Comparison of ENCODE assay signal across 19 mouse cellular contexts in the genomic region with DNA sequence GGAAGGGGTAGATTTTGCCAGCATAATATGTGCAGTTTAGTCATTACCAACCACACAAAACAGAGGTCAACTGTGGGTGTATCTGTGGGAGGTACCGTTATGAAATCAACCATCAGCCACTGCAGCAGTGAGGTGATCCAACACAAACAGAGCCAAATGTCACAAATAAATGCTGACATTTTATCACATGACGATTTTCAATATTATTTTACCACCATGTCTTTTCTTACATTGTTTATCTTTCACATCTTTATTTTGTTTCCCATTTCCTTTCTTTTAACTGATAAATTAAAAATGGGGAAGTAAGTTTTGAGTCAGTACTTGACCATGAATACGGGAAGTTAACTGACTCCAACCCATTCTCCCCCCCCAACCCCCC.
DNase-seq lines count a peak whose midpoint lies in the region; ATAC-seq and TF ChIP-seq lines count a peak whose summit lies in the region.
"Had no signal": no experiment of that assay in that cellular context is flagged by ENCODE, and none has a peak within 500 bp of the region (broad histone marks: within the 10 kb centered on the region; RNA-seq: fewer than 3 reads in every experiment).

No protein-coding gene starts in this region.

- H3K36me3 ChIP-seq in liver, adult 2 months (ENCODE audit: control insufficient read depth, insufficient read depth, low read length) = no peaks in the 10 kb centered on the region
- H3K36me3 ChIP-seq in liver, embryonic 12.5 days = no peaks in the 10 kb centered on the region
- H3K36me3 ChIP-seq in C2C12 (ENCODE audit: control insufficient read depth, insufficient read depth) = no peaks in the 10 kb centered on the region
- H3K36me3 ChIP-seq: forebrain, embryonic 10.5 days; heart, embryonic 12.5 days; hindbrain, embryonic 12.5 days; limb, embryonic 15.5 days had no signal

- no peak for TF ChIP-seq POLR2A in liver, adult 2 months (IDR thresholded peaks at IDR 0.05; ENCODE audit: extremely low read depth, insufficient read depth, low read length)
- no peak for TF ChIP-seq POLR2A in bone marrow macrophage, adult 2 months (IDR thresholded peaks at IDR 0.05; ENCODE audit: borderline replicate concordance, low read depth, low read length)

- H3K4me2 ChIP-seq in liver, embryonic 12.5 days = no peak overlapping the region
- H3K4me2 ChIP-seq: heart, embryonic 12.5 days; hindbrain, embryonic 12.5 days; limb, embryonic 15.5 days had no signal

- no peaks in the 10 kb centered on the region for H3K79me3 ChIP-seq in C2C12 (ENCODE audit: low read depth)

- H3K9ac ChIP-seq in liver, adult 2 months (ENCODE audit: low read depth, low read length) = no peak overlapping the region
- H3K9ac ChIP-seq in liver, embryonic 12.5 days = no peak overlapping the region
- H3K9ac ChIP-seq: heart, embryonic 12.5 days; hindbrain, embryonic 12.5 days; limb, embryonic 15.5 days had no signal

- H3K4me1 ChIP-seq in liver, adult 2 months (ENCODE audit: control insufficient read depth, insufficient read depth, low read length) = no peaks in the 10 kb centered on the region; the same call in 1 of the 2 replicates
- no peaks in the 10 kb centered on the region for H3K4me1 ChIP-seq in liver, embryonic 12.5 days
- peaks cover 3% of the 10 kb centered on the region for H3K4me1 ChIP-seq in bone marrow macrophage, adult 2 months (ENCODE audit: control insufficient read depth, insufficient read depth, low read length)
- H3K4me1 ChIP-seq: forebrain, embryonic 10.5 days; heart, embryonic 12.5 days; hindbrain, embryonic 12.5 days; limb, embryonic 15.5 days had no signal

- no peak for ATAC-seq in liver, embryonic 12.5 days
- ATAC-seq in megakaryocyte-erythroid progenitor cell, adult 5-6 weeks (replicated peaks; ENCODE audit: low FRiP score, low TSS enrichment, poor library complexity, severe bottlenecking) = 0 out of 2 replicates have a peak, but pooled peaks have one; percentile 50
- ATAC-seq: CD4-positive, CD25-positive, alpha-beta regulatory T cell, adult 4 months had no signal

- H3K4me3 ChIP-seq in liver, adult 2 months (ENCODE audit: insufficient read depth, low read depth, low read length) = no peak overlapping the region
- H3K4me3 ChIP-seq in liver, embryonic 12.5 days = no peak overlapping the region
- H3K4me3 ChIP-seq in C2C12 (ENCODE audit: insufficient read depth, poor library complexity, severe bottlenecking) = no peak overlapping the region
- H3K4me3 ChIP-seq in bone marrow macrophage, adult 2 months (ENCODE audit: insufficient read depth, low read length) = peak overlapping the region; percentile 0; the same call in 1 of the 2 replicates
- H3K4me3 ChIP-seq: forebrain, embryonic 10.5 days; heart, embryonic 12.5 days; hindbrain, embryonic 12.5 days; limb, embryonic 15.5 days had no signal

- no peaks in the 10 kb centered on the region; the same call in 1 of the 2 replicates for H3K79me2 ChIP-seq in liver, adult 2 months (ENCODE audit: control insufficient read depth, insufficient read depth, low read length)
- H3K79me2 ChIP-seq in C2C12 (ENCODE audit: control insufficient read depth, insufficient read depth) = no peaks in the 10 kb centered on the region

- 13% methylated on average over 3 of the region's 3 CpGs for whole genome bisulfite sequencing in liver, adult 2 months
- 27% methylated on average over 3 of the region's 3 CpGs for WGBS in liver, embryonic 12.5 days (ENCODE audit: insufficient replicate concordance)

- TF ChIP-seq CTCF in liver, adult 2 months (IDR thresholded peaks at IDR 0.05; ENCODE audit: low read depth, low read length) = no peak
- TF ChIP-seq CTCF in C2C12 (IDR thresholded peaks at IDR 0.05; ENCODE audit: control insufficient read depth, insufficient read depth, insufficient read length) = no peak
- TF ChIP-seq CTCF in bone marrow macrophage, adult 2 months (IDR thresholded peaks at IDR 0.05; ENCODE audit: low read depth, low read length) = no peak

- H3ac ChIP-seq in C2C12 (ENCODE audit: control insufficient read depth, insufficient read length, low read depth) = no peak overlapping the region

- H3K27ac ChIP-seq in liver, adult 2 months (replicated peaks; ENCODE audit: insufficient read depth, low read depth, low read length) = no peak overlapping the region
- H3K27ac ChIP-seq in liver, embryonic 12.5 days = no peak overlapping the region
- peak overlapping the region; percentile 89 for H3K27ac ChIP-seq in bone marrow macrophage, adult 2 months (ENCODE audit: insufficient read depth, low read depth, low read length)
- H3K27ac ChIP-seq: forebrain, embryonic 10.5 days; hindbrain, embryonic 12.5 days; limb, embryonic 15.5 days had no signal

- DNase-seq in liver, adult 2 months (ENCODE audit: extremely low read depth, low read depth, low spot score) = peak; percentile 84
- DNase-seq in thymus, postnatal 14 days = no peak
- no peak for DNase-seq in thymus, adult 18-20 months
- DNase-seq in layer of hippocampus, adult 9-11 months = no peak
- DNase-seq: adrenal gland, postnatal 14 days; cerebellum, adult 9-10 months; kidney, postnatal 4 days; lung, postnatal 4 days; midbrain, embryonic 14.5 days; thymus, adult 2 months had no signal

- no peaks in the 10 kb centered on the region for H3K9me3 ChIP-seq in liver, embryonic 12.5 days (replicated peaks)
- H3K9me3 ChIP-seq: forebrain, embryonic 10.5 days; heart, embryonic 12.5 days; hindbrain, embryonic 12.5 days; limb, embryonic 15.5 days had no signal

- no peaks in the 10 kb centered on the region for H3K27me3 ChIP-seq in liver, adult 2 months (ENCODE audit: control insufficient read depth, insufficient read depth, low read length)
- H3K27me3 ChIP-seq in liver, embryonic 12.5 days (replicated peaks) = no peaks in the 10 kb centered on the region
- no peaks in the 10 kb centered on the region for H3K27me3 ChIP-seq in C2C12 (ENCODE audit: control insufficient read depth, insufficient read depth, insufficient read length)
- H3K27me3 ChIP-seq: heart, embryonic 12.5 days; hindbrain, embryonic 12.5 days; limb, embryonic 15.5 days had no signal

TF ChIP-seq in C2C12, 6 proteins besides CTCF, POLR2A, EP300 and RAD21:
- TF ChIP-seq CEBPB (IDR thresholded peaks at IDR 0.05; ENCODE audit: low read depth) (peak; percentile 10), MYOG (IDR thresholded peaks at IDR 0.05; ENCODE audit: control insufficient read depth, extremely low read depth, insufficient read length) (no peak), MAX (IDR thresholded peaks at IDR 0.05) (no peak), USF1 (IDR thresholded peaks at IDR 0.05; ENCODE audit: low read depth) (no peak), FOSL1 (IDR thresholded peaks at IDR 0.05; ENCODE audit: insufficient read depth, low read length, poor library complexity, severe bottlenecking) (no peak), MYOD1 (IDR thresholded peaks at IDR 0.05; ENCODE audit: control insufficient read depth, insufficient read length, low read depth) (no peak)
TF ChIP-seq in C2C12: peak in this region for 1.
